Mouse (Mus musculus) thymus, postnatal 0 days (tissue): ENCODE measurements around the gene Id3. TPM values are rescaled to one million over a fixed set of nuclear protein-coding genes. Genes with fewer than 3 reads are reported as not detected.

Experiments
- DNase-seq: peaks from one replicate; pipeline ENCODE4 v3.0.0-alpha.2; 2015; ENCODE audit warnings: low spot score
- polyA plus RNA-seq: library from polyadenylated mRNA; unstranded; fragments of >200 nt; fragmentation: Nextera tagmentation; extraction: Ambion mirVana; gene quantifications from 2 replicates; pipeline ENCODE4 v1.2.1, GENCODE M21; 2015

Gene Id3
- polyA plus RNA-seq, 1 experiment from 2014 or later = 327 TPM

DNA sequence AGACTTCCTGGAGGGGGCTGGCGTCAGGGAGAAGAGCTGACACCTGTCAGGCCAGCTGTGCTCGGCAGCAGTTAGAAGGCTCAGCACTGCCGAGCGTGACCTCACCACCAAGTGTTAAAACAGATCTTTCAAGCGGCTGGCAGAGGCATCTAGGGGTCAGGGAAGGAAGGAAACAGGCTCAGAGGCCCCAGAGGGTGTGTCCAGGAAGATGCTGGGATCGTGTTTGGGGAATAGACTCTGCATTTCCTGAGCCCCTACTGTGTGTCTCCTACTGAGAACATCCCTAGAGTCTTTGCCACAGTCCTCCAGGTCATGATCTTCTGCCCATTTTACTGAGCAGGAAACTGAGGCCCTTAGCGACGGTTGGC is 33.9 kb downstream of the Id3 start:
- peak; percentile 84 for DNase-seq

DNA sequence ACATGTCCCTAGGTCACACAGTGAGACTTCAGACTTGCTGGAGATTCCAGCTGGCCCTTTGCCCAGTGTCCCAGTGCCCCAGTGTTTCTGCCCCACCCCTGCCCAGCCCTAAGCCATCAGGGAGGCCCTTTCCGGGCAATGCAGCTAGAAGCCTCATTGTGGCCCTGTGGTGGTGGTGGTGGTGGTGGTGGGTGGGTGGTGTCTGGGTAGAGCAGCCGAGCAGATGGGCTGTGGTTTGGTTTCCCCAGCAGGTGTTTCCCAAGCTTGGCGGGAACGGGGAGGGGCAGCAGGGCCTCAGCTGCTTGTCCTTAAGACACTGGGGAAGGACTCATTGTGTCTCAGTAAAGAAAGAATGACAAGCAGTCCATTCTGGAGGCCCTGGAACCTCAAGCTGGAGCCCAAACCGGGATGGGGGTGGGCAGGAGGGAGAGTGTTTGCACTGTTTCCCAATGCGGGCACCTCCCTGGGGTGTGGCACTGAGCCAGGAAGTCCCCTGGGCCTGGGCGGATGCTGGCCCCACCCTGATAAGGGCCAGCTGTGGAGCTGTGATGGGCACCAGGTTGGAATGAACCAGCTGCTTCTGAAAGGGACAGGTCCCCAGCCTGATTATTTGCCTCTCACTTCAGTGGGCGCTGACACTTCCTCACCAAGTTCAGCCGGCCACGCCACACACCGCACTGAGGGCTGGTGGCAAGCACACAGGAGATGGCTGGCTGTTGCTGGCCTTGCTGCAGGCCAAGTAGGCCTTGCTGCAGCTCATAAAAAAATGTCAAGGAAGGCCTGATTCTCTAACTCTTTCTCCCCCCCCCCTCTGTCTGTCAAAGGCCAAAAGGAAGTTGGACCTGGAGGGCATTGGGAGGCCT is 34.5 kb downstream of the Id3 start:
- peak; percentile 89 for DNase-seq

DNA sequence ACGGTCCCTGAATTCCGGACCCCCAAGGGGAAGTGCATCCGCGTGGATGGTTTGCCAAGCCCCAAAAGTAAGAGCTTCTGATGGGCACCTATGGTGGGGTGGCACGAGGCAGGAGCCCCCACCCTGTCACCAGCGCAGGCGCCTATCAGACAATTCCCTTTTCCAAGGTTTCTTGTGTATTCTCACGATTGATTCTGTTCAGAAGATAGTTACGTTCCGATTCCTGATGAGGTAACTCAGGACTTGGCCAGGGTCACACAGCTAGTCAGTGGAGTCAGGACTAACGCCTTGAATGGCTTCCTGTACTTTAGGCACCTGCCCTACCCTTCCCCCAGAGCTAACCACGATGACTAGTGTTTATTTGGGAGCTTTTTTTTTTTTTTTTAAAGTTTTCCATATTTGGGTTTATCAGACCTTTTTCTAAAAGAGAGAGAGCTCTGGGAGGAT is 35.2 kb downstream of the Id3 start:
- DNase-seq = peak; percentile 36

DNA sequence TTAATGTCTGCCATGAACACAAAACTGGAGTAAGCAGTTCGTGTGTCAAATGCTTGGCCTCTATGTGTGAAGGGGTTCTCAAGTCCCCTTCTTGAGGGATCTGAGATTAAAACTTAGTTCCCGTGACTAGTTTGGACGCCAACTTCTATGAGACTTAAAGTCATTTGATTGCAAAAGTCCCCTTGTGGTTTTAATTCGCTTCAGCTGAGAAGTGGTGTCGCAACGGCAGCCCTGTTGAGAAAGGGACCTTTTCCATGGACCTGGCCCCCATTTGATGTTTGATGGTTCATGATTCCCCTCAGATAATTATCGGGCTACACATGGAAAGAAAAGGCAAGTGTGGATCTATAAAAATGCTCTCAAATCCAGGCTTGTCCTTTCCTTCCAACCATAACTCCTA is 36.2 kb downstream of the Id3 start:
- no peak for DNase-seq

DNA sequence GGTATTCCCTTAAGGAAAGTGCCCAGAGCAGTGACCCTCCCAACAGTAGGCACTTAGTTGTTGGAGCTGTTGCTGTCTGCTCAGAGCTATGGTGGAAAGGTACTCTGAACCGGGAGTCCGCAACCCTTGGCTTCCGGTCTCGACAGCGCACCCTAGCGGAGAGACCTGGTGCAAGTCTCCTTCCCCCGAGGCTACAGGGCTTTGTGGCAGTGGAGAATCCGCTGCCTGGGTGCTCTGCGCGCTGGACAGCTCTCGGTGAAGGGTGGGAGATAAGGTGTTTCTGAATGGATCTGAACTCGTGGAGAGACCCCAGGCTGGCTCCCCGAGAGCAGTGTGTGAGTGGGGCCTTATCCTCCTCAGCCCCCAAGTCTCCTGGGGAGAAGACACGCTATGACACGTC is 36.7 kb downstream of the Id3 start:
- DNase-seq = peak; percentile 93

DNA sequence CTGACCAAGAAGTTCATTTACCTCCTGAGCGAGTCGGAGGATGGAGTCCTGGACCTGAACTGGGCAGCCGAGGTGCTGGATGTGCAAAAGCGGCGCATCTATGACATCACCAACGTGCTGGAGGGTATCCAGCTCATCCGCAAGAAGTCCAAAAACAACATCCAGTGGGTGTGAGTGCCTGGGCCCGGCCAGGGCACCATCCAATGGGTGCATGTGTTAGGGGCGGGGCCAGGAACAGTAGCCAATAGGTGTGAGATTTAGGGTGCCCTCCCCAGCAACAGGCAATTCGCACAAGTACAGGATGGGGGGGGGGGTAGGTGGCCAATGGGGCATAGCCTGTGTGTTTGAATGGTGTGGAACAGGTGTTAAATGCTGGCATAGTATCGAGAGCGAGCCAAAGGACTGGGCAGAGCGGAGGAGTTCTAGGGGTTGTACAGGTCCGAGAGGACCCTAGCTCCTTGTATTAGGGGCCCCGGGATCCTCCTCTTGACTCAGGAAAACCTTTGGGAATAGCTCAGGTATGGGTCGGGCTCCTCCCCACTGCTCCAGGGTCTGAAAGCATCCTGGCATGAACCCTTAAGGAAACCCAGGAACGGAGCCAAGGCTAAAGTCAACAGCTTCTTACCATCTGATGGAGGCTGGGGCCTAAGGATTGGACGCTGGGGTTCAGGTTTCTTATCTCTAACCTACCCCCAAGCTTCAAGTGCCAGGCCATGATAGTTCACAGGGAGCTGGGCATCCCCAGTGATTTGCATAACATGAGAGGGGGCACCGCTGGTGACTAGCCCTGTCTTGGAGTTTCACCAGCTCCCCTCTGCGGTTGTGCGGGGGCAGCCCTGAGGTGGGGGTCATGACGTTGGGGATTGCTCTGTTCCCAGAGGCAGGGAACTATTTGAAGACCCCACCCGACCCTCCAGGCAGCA is 37.4 kb downstream of the Id3 start:
- DNase-seq = peak; percentile 93

DNA sequence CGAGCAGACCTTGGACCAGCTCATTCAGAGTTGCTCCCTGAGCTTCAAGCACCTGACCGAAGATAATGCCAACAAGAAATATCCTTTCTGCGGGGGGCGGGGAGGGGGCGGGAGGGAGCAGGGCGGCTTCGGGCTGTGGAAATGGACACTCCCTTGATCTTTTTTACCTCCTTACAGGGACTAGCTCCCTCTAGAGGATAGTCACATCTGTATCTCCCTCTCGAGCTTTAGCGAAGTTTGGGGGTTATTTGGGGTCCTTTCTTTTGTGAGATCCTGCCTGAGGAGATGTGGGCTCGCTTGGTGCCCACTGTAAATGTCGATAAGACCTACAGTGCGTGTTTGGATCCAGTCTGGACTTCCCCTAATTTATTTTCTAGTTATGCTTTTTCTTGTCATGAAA is 38.1 kb downstream of the Id3 start:
- DNase-seq = peak; percentile 27

DNA sequence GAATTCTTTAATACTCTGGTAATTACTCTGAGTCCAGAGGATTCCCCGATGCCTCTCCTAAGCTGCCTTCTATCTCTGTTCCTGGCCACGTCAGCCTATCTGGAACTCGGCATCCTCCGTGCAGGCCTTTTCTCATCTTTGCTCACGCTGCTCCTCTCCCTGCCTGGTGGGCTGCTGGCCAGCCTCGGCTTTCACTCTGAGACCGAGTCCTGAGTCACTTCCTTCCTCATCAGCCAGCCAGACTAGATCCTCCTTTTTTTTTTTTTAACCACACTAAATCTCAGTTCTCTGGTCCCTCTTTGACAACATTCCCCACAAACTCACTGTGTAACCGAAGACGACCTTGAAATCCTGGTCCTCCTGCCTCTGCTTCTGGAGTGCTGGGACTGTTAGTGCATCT is 42.1 kb downstream of the Id3 start:
- no peak for DNase-seq

DNA sequence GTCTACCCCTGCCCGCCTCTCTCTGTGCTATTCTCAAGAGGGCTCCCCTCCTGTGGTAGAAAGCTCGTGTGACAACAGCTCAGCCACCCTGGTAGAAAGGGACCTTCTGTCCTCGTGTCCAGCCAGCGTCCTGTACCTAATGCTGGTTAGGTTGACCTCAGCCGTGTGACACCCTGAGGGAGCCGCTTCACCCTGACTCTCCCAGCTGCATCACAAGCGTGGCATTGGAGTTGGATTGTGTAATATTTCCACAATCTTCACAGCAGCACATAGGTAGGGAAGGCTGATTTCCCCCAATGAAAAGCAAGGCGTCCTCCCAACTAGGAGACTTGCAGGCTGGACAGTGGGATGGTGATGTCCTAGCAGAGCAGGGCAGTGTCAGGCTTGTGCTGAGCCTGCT is 43.0 kb downstream of the Id3 start:
- DNase-seq = no peak

DNA sequence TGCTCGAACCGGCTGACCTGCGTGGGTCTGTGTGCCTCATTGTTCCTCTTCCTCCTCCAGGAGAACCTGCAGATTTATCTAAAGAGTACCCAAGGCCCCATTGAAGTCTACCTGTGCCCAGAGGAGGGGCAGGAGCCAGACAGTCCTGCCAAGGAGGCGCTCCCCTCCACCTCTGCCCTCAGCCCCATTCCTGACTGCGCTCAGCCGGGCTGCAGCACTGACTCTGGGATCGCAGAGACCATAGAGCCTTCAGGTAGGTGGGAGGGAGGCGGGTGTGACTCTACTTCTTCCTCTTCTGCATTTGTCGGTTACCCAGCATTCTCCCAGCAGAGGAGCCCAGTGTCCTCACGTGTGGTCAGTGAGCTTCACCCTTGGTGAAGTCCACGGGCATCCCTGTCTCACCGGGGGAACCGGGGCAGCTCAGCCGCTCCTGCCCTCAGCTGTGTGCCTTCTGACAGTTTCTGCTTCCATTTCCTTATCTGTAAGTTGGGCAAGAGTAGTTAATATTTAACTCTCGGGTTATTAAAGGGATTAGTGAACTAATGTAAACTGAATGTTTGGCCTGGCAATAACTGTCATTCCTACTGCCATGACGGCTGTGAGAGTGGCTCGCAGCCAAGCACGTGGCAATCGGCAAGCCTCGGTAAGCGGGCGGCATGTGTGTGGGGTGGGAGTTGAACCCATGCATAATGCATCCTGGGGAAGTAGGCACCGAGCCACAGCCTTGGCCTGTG is 43.6 kb downstream of the Id3 start:
- no peak for DNase-seq

DNA sequence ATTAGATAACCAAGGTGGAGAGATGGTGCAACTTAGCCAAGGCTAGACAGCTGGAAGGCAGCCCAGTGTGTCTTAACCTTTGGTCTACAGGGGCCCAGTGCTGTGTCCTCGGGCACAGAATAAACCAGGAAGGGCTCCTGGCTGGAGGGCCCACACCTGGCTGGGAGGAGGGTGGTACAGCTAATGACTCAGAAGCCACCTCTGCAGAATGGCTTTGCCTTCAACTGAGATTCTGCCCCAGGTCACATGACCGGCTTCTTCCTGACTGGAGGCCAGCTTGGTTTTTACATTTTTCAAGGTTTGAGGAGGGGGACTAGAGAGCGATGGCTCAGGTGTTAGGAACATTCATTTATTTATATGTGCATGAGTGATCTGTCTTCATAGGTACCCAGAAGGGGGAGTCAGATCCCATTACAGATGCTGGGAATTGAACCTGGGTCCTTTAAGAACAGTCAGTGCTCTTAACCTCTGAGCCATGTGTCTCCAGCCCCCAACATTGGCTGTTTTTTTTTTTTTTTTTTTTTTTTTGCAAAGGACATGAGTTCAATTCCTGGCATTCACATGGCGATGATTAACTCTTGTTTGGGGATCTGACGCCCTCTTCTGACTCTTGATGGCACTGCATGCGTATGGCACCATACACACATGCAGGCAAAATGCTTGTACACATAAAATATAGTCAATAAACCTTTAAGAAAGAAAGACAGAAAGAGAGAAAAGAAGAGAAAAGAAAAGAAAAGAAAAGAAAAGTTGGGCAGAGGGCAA is 45.9 kb downstream of the Id3 start:
- DNase-seq = peak; percentile 39

DNA sequence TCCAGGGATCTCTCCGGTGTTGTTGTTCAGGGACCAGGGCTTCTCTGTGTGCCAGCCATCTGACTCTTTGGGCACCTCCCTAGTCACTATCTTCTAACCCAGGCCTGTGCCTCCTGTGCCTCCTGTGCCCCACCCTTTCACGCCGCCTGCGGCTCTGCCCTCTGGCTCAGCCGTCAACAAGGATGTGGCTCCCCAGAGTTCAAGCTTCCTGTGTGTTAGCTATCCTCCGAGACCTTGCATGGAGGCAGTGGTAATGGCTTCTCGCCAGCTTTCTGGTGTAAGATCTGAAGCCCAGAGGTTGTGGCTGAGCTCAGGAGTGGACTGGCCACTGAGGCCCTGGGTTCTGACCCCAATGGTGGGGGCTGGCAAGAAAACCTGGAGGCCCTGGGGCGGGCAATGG is 46.6 kb downstream of the Id3 start:
- DNase-seq = peak; percentile 35

DNA sequence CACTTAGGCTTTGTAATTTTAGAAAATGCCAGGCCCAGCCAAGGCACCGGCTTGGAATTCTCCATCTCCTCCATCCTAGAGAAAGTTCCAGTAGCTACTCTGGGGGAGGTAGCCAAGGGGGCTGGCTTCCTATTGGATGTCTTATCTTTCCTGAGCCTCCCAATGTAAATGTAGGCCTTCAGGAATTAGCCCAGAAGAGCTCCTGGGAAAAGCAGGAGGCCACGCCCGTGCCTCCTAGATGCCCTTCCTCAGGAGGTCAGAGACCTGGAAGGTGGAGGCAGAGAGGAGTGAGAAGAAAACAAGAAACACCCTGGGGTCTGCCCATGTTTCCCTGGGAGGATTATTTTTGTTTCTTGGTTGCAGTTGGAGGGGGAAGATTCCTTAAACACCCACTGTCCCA is 50.3 kb downstream of the Id3 start:
- no peak for DNase-seq

DNA sequence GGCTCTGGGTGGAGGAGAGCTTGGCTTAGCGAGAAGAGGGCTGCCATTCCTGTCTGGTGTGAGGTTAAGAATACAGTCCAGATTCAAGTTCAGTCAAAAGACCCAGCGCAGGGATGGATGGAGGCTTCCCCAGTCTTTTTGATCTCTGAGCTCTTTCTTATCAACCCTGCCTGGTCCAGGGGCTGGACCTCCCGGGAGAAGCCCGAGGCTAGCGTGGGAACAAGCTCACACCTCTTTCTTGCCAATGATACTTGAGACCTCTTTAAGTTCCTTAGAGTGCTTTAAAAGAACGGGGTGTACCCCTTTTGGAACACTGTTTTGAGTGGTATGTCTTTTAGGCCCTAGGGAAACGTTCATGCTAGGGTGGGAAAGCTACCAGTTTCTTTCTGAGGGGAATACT is 51.7 kb downstream of the Id3 start:
- DNase-seq = no peak

Other genes starting within 250 kb of the Id3 start
- gene Cnr2, start 248.1 kb upstream of the Id3 start, polyA plus RNA-seq = 5.5 and 5.8 TPM in 2 replicates
- gene Fuca1, start 222.8 kb upstream of the Id3 start, polyA plus RNA-seq = 56.0 and 63.5 TPM in 2 replicates
- gene Hmgcl, start 197.0 kb upstream of the Id3 start, polyA plus RNA-seq = 70.1 and 72.8 TPM in 2 replicates
- gene Gale, start 179.8 kb upstream of the Id3 start, polyA plus RNA-seq = 41.8 and 43.9 TPM in 2 replicates
- 145 and 149 TPM in 2 replicates for gene Lypla2, start 170.9 kb upstream of the Id3 start, polyA plus RNA-seq
- 174 and 180 TPM in 2 replicates for gene Pithd1, start 156.2 kb upstream of the Id3 start, polyA plus RNA-seq
- gene Eloa, start 121.7 kb upstream of the Id3 start, polyA plus RNA-seq = 41.5 and 45.0 TPM in 2 replicates
- gene Rpl11, start 90.1 kb upstream of the Id3 start, polyA plus RNA-seq = 717 and 718 TPM in 2 replicates
- 58.9 and 64.1 TPM in 2 replicates for gene E2f2, start 28.9 kb downstream of the Id3 start, polyA plus RNA-seq
- 1.3 and 2.1 TPM in 2 replicates for gene Asap3, start 62.9 kb downstream of the Id3 start, polyA plus RNA-seq
- 1.2 TPM in 2 replicates for gene Tcea3, start 104.2 kb downstream of the Id3 start, polyA plus RNA-seq
- 7.5 and 8.2 TPM in 2 replicates for gene Zfp46, start 141.2 kb downstream of the Id3 start, polyA plus RNA-seq
- gene Hnrnpr, start 167.4 kb downstream of the Id3 start, polyA plus RNA-seq = 113 and 119 TPM in 2 replicates